Mouse (Mus musculus) limb, embryonic 10.5 days (tissue): ENCODE results near the gene Pik3ca. TPM values are rescaled to one million over a fixed set of nuclear protein-coding genes. Genes with fewer than 3 reads are reported as not detected.

Source experiments
- polyA plus RNA-seq: library from polyadenylated mRNA; unstranded; fragments of >200 nt; fragmentation: Nextera tagmentation; extraction: Ambion mirVana; gene quantifications from 2 replicates; pipeline ENCODE4 v1.2.1, GENCODE M21; 2016

The Pik3ca gene
- polyA plus RNA-seq, 1 experiment from 2014 or later, result 8.3 TPM

Other genes with a start within 250 kb of the Pik3ca start
- 4.7 and 5.4 TPM in 2 replicates for gene Zmat3, start 31.7 kb upstream of the Pik3ca start, polyA plus RNA-seq
- gene Kcnmb3, start 94.6 kb downstream of the Pik3ca start, polyA plus RNA-seq, result 0.09 and 0.14 TPM in 2 replicates
- gene Zfp639, start 112.6 kb downstream of the Pik3ca start, polyA plus RNA-seq, result 43.4 and 43.7 TPM in 2 replicates
- 25.8 and 34.6 TPM in 2 replicates for gene Mfn1, start 131.8 kb downstream of the Pik3ca start, polyA plus RNA-seq
- gene Gnb4, start 218.9 kb downstream of the Pik3ca start, polyA plus RNA-seq, result 35.1 and 35.9 TPM in 2 replicates